Mouse (Mus musculus) liver, embryonic 14.5 days (tissue): ENCODE data around the gene Gm20683. TPM values are rescaled to one million over a fixed set of nuclear protein-coding genes. Genes with fewer than 3 reads are reported as not detected.

Experiments
- ATAC-seq: fragments of 200-750 bp; cut with Nextera tagmentation; 2 replicates; pipeline ENCODE4 v1.8.0; 2017; ENCODE audit warnings: moderate number of reproducible peaks, mild to moderate bottlenecking, moderate library complexity; ENCODE audit not compliant: insufficient read depth
- DNase-seq, 3 experiments: peaks; one replicate each; pipeline ENCODE4 v3.0.0-alpha.2; 2012 to 2013; ENCODE audit warnings: low read depth in 3 of 3, low spot score in 3 of 3
- H3K27ac ChIP-seq: fragments of 300-500 bp; sonication (generic); 2 replicates; pipeline ENCODE4 v1.5.1; 2014; ENCODE audit warnings: moderate library complexity, mild to moderate bottlenecking, control low read depth, inconsistent platforms
- H3K27me3 ChIP-seq: fragments of 300-500 bp; sonication (generic); 2 replicates; pipeline ENCODE4 v1.6.1; 2014; ENCODE audit warnings: mild to moderate bottlenecking, low read length, moderate library complexity; ENCODE audit not compliant: control insufficient read depth, insufficient read depth
- H3K36me3 ChIP-seq: fragments of 300-500 bp; sonication (generic); replicated peaks from 2 replicates; pipeline ENCODE4 v1.6.1; 2014; ENCODE audit warnings: low read depth; ENCODE audit not compliant: control insufficient read depth, insufficient read depth
- H3K4me1 ChIP-seq, 2 experiments: fragments of 200-500 bp in 1 of 2; fragments of 300-500 bp in 1 of 2; sonication (generic) in 1 of 2; replicated peaks; 2 replicates each; pipeline ENCODE4 v1.6.1; 2012 to 2014; ENCODE audit warnings: antibody characterized with exemption in 1 of 2, inconsistent platforms in 1 of 2, low read length in 1 of 2; ENCODE audit not compliant: control insufficient read depth in 2 of 2, insufficient read depth in 2 of 2
- H3K4me2 ChIP-seq: fragments of 300-500 bp; sonication (generic); 2 replicates; pipeline ENCODE4 v1.6.1; 2014; ENCODE audit warnings: low read depth, mild to moderate bottlenecking, control low read depth, moderate library complexity
- H3K4me3 ChIP-seq, 2 experiments: fragments of 200-500 bp in 1 of 2; fragments of 300-500 bp in 1 of 2; sonication (generic) in 1 of 2; 2 replicates each; pipeline ENCODE4 v1.5.1; 2012 to 2014; ENCODE audit warnings: low read depth in 2 of 2, low read length in 2 of 2, mild to moderate bottlenecking in 2 of 2, control low read depth in 1 of 2, inconsistent platforms in 1 of 2, moderate library complexity in 1 of 2; ENCODE audit not compliant: insufficient read depth in 1 of 2
- H3K9ac ChIP-seq: fragments of 300-500 bp; sonication (generic); replicated peaks from 2 replicates; pipeline ENCODE4 v1.6.1; 2014; ENCODE audit warnings: mild to moderate bottlenecking, control low read depth, moderate library complexity
- H3K9me3 ChIP-seq: fragments of 300-500 bp; sonication (generic); 2 replicates; pipeline ENCODE4 v1.6.1; 2016; ENCODE audit warnings: low read length, mixed read lengths; ENCODE audit not compliant: control insufficient read depth
- CTCF ChIP-seq: IDR thresholded peaks from 2 replicates; pipeline ENCODE4 v1.5.1; 2016; ENCODE audit warnings: antibody characterized with exemption, low read depth, control low read depth
- EP300 ChIP-seq: IDR thresholded peaks from 2 replicates; pipeline ENCODE4 v1.6.1; 2016; ENCODE audit warnings: antibody characterized with exemption, low read depth
- WGBS: fragments of 180-500 bp; shearing (Covaris S2); extraction: QIAGEN DNeasy Blood & Tissue Kit; methylation state at CpG from one replicate; pipeline ENCODE4 v1.1.7; 2014; ENCODE audit not compliant: insufficient replicate concordance; 5-methylcytosine and 5-hydroxymethylcytosine counted together
- polyA plus RNA-seq, 2 experiments: library from polyadenylated mRNA; depleted of rRNA in 1 of 2; stranded (reverse) in 1 of 2; unstranded in 1 of 2; fragments of >200 nt; fragmentation: Nextera tagmentation in 1 of 2; extraction: Ambion mirVana in 1 of 2; gene quantifications; 2 replicates each; pipeline versions ENCODE4 v1.2.1 to v1.2.3; 2012 to 2014

The Gm20683 gene
- polyA plus RNA-seq, 2 experiments = 3.3 TPM; not detected in 1

DNA sequence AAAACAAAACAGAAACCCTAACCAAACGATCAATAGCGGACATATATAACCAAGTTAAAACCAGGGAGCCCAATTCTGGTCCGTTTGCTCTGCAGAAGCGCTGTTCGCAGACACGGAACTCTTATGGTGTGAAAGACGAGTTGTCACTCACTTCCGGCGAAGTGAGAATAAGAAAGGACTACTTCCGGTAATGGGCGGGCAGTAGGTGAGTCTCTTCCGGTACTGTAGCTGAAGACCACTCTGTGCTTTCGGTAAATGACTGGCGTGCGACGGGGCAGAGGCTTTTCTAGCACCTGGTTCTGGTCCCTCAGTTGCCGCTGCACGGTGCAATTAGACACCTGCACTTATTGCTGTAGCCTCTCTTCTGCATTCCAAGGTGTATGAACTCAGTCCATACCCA is 18.1 kb downstream of the Gm20683 start, which contains the start of gene Wdr24:
Gene Wdr24, plus strand, starts transcription at position 176 of the 400 bp plus-strand sequence.
- Histone ChIP-seq H3K4me2 (peak within 1 kb of the TSS; percentile 87), H3K9me3 (no peaks in the 10 kb centered on the region), H3K27ac (peak within 1 kb of the TSS; percentile 59), H3K4me1 (peaks cover 11 to 13% of the 10 kb centered on the region in 2 experiments; a peak in 3 of 4 replicates), H3K36me3 (peaks cover 3% of the 10 kb centered on the region), H3K27me3 (peaks cover 25% of the 10 kb centered on the region), H3K4me3 (peak within 1 kb of the TSS; percentile 77 to 99), H3K9ac (peak within 1 kb of the TSS; percentile 82)
- ATAC-seq (peak; percentile 67), DNase-seq (peak; percentile 81 to 82 (median 81))
- WGBS = 0% methylated on average over 18 of the region's 18 CpGs
- TF ChIP-seq EP300 (no peak), CTCF (no peak)

DNA sequence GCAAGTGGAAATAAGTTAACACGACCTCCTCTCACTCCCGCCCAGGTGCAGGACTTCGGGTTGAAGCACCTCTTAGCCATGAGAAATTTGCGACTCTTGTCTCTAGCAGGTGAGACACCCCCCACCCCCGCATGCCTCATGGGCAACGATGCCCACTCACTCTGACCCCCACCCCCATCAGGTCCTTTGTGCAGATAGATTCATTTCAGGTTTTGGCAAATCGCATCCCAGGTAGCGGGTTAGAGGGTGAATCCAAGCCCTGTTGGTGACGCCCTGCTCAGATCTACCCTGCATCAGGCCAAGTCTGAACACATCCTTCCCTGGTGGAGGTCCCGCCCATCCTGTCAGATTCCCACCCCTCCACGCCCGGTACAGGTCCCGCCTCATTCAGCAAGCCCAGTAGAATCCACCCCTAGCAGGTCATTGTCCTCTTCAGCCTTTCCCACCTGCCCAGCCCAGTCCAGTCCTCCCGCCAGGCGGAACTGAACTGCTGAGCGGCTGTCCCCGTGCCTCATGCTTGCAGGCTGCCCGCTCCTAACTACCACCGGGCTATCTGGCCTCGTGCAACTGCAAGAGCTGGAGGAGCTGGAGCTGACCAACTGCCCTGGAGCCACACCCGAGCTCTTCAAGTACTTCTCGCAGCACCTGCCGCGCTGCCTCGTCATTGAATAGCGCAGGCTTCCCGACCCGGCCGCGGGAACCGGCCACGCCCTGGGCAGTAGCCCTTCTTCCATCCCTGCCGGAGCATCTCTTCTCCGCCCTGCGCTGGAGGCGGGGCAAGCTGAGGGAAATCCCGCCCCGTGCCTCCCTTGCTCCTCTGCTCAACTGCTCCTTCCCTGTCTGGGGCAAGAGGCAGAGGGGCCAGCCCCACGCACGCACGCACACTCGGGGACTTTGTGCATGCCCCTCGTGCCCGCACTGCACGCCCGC is 22.4 kb downstream of the Gm20683 start:
- TF ChIP-seq EP300 (no peak), CTCF (no peak)
- no peak overlapping the region for H3K9ac ChIP-seq
- no peaks in the 10 kb centered on the region for H3K36me3 ChIP-seq
- H3K4me1 ChIP-seq = peaks cover 1 to 5% of the 10 kb centered on the region in 2 experiments; a peak in 3 of 4 replicates
- ATAC-seq = peak; percentile 44; the same call in 1 of the 2 replicates
- H3K4me2 ChIP-seq = peak overlapping the region; percentile 20; the same call in 1 of the 2 replicates
- WGBS = 6% methylated on average over 46 of the region's 46 CpGs
- peaks cover 30% of the 10 kb centered on the region for H3K27me3 ChIP-seq
- H3K4me3 ChIP-seq = 0 out of 4 replicates have a peak overlapping the region, but pooled peaks of 1 of the 2 experiments have one; percentile 16
- no peaks in the 10 kb centered on the region for H3K9me3 ChIP-seq
- no peak for DNase-seq
- H3K27ac ChIP-seq = no peak overlapping the region

DNA sequence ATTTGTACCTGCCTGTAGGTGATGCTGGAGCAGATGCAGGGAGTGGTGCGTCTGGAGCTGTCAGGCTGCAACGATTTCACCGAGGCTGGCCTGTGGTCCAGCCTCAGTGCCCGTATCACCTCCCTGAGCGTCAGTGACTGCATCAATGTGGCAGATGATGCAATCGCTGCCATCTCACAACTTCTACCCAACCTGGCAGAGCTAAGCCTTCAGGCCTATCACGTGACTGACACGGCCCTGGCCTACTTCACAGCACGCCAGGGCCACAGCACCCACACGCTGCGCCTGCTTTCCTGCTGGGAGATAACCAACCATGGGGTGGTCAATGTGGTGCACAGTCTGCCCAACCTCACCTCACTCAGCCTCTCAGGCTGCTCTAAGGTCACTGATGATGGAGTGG is 23.9 kb downstream of the Gm20683 start:
- no peak for DNase-seq
- Histone ChIP-seq H3K9ac (no peak overlapping the region), H3K4me2 (no peak overlapping the region), H3K4me3 (no peak overlapping the region), H3K9me3 (no peaks in the 10 kb centered on the region), H3K4me1 (no peaks in the 10 kb centered on the region; a peak in 1 of 4 replicates), H3K27me3 (peaks cover 32% of the 10 kb centered on the region), H3K36me3 (no peaks in the 10 kb centered on the region), H3K27ac (no peak overlapping the region)
- ATAC-seq = no peak
- WGBS = 70% methylated on average over 11 of the region's 11 CpGs
- no peak; the same call in 1 of the 2 replicates for TF ChIP-seq CTCF
- TF ChIP-seq EP300 = no peak

DNA sequence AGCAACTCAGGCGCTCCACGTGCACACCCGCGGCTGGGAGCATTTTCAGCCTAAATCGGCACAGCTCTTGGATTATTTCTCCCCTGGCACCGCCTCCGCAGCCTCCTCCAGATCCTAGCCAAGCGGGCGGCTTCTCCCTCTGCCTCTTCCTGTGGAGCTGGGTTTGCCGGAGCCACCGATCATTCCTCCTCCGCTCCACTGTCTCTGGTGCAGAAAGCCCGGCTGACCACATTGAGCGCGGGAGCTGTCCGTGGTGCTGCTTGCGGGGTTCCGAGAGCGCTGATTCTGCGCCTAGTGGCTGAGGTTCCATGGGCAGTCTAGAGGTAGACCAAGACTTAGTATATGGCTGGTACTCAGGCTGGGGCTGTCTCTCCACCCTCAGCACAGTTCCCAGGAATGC is 28.1 kb downstream of the Gm20683 start:
- WGBS = 4% methylated on average over 20 of the region's 20 CpGs
- Histone ChIP-seq H3K9me3 (no peaks in the 10 kb centered on the region), H3K9ac (no peak overlapping the region), H3K27ac (no peak overlapping the region), H3K4me2 (no peak overlapping the region), H3K4me3 (no peak overlapping the region), H3K27me3 (peaks cover 42% of the 10 kb centered on the region), H3K4me1 (no peaks in the 10 kb centered on the region), H3K36me3 (no peaks in the 10 kb centered on the region)
- no peak for ATAC-seq
- DNase-seq = peak in 1 of 3 experiments; percentile 52
- TF ChIP-seq CTCF (peak; percentile 74), EP300 (no peak)

DNA sequence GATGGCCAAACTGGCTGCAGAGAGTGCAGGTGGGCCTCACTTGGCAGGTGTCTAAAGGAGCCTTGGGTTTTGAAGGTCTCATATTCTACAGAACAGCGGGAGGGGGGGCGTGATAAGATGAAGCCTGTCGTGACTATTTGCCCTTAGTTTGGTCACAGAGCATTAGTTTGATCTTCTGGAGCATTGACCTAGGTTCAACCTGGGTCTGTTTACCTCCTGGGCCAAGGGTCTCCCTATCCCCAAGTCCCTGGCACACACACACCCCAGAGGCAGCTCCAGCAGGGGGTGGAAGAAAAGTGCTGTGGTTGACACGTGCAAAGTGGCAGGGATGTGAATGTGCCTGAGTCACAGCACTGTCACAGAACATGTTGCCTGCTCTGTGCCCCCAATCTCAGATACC is 30.7 kb downstream of the Gm20683 start:
- H3K4me1 ChIP-seq = no peaks in the 10 kb centered on the region
- no peak for DNase-seq
- 45% methylated on average over 4 of the region's 4 CpGs for WGBS
- H3K9me3 ChIP-seq = no peaks in the 10 kb centered on the region
- H3K27ac ChIP-seq = no peak overlapping the region
- TF ChIP-seq EP300 (no peak), CTCF (no peak)
- H3K9ac ChIP-seq = no peak overlapping the region
- no peaks in the 10 kb centered on the region for H3K36me3 ChIP-seq
- no peak overlapping the region for H3K4me3 ChIP-seq
- no peak for ATAC-seq
- no peak overlapping the region for H3K4me2 ChIP-seq
- H3K27me3 ChIP-seq = peaks cover 43% of the 10 kb centered on the region
